Mouse (Mus musculus) G1E (cell line): ENCODE results near the gene Mras.

Source experiments
- CTCF ChIP-seq: IDR thresholded peaks from 2 replicates; pipeline ENCODE4 v1.5.1; 2012; ENCODE audit warnings: low read depth, low read length, inconsistent platforms, mixed read lengths
- GATA1 ChIP-seq: IDR thresholded peaks from 2 replicates; pipeline ENCODE4 v1.6.1; 2012; ENCODE audit warnings: borderline replicate concordance, low read length, inconsistent platforms, mixed read lengths

GRCm38 (mm10) chr9:99382556-99382955 is 54.6 kb downstream of the Mras start:
- TF ChIP-seq GATA1 (no peak), CTCF (no peak)
